Mouse (Mus musculus) ES-Bruce4 (cell line): ENCODE measurements around the gene Hexim1.

Experiments
- EP300 ChIP-seq: IDR thresholded peaks from 2 replicates; pipeline ENCODE4 v1.6.1; 2011; ENCODE audit warnings: low read depth, low read length; ENCODE audit not compliant: insufficient read depth
- POLR2A ChIP-seq: IDR thresholded peaks from one replicate; pipeline ENCODE4 v1.8.1; 2011; ENCODE audit warnings: low read length; ENCODE audit not compliant: insufficient read depth

DNA sequence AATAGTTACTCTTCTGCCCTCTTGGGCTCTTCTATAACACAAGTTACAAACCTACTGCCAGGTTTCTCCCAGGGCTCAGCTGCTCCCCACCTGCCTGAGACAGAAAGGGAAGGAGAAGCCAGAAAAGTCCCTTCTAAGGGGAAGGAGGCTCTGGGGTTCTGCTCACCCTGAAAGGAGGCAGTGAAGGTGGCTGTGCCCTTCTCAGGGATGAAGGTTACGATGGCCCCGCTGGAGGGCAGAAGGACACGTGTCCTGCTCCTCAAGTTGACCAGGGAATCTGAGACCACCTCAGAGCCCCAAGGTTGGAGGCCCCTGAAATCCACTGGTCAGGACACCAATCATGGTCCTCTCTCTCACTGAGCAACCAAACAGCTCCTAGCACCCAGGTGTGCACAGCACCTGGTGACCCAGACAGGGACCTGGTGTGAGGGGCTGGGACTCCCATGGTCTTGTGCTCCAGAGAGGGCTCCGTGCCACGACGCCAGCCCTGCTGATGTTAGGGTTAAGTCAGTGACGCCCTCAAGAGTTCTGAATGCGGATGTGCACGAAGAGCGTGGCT, 45.6 kb upstream of the Hexim1 start:
- TF ChIP-seq POLR2A (no peak), EP300 (no peak)
